Mouse (Mus musculus): ENCODE measurements around the gene Adra2b. TPM values are rescaled to one million over a fixed set of nuclear protein-coding genes. Genes with fewer than 3 reads are reported as not detected.
A peak's percentile ranks its signal among the peaks of the same experiment; 100 is the strongest.

The Adra2b gene
- under 1 TPM; 0.32 to 0.54 TPM for total RNA-seq (2021)
- long read RNA-seq, experiment 1, full-length matches to known transcripts = 1 of 1 reads
- long read RNA-seq, experiment 1, partial matches to known transcripts = 0 of 1 reads
- long read RNA-seq, experiment 1, other reads (novel, unspliced or antisense) = 0 of 1 reads
- long read RNA-seq, experiment 2 = 0 reads

DNA sequence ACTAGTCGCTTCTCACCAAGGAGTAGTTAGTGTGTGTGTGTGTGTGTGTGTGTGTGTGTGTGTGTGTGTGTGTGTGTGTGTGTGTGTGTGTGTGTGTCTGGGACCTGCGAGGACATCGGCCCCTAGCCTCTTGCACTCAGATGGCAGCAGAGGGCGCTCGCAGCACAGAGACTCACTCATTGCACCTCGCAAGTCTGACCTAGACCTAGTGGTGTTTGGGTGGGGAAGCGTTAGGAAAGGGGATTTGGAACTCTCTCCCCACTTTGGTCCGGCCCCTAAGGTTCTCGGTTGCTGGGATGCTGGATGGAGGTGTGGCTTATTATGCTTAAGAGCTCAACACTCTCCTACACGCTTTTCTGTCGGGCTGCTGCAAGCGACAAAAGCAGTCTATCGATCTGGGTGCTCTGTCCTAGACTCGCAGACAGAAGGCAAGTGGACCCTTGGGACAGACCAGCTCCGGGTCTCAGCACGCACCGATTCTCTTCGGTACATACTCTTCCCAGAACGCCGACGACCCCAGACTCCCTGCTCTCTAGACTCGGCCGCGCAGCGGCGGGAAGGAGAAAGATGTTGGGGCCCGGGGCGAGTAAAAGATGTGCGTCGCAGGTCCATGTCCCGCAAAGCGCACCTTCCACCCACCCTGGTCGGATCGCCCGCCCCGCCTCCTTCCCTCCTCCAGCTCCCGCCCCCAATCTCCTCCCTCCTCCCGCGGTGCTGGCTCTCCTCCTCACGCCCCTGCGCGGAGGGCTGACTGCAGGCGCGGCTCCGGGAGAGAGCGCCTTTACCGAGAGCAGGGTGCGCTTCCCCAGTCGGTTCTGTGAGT lies at the start of gene Adra2b:
TSS of gene Adra2b (plus strand) at position 750 of the 823 bp plus-strand sequence.
- Histone ChIP-seq H3K4me3 (peak within 1 kb of the TSS; percentile 31), H3K27ac (no peak within 1 kb of the TSS)
- intact Hi-C loops (cut with DNase I) = loop anchor here (1.0 to 2.0 kb wide), 2 partner anchors 68 to 196 kb away; no protein-coding TSS in a partner anchor
- DNase-seq (ENCODE audit: extremely low spot score in 1 of 2, low spot score in 2 of 2) = peak; percentile 83
- TF ChIP-seq CTCF (IDR thresholded peaks at IDR 0.05) = peak; percentile 58

GRCm38 (mm10) chr2:127313878-127314277 lies 49.1 kb upstream of the Adra2b start:
- Histone ChIP-seq H3K4me3 (no peak overlapping the region), H3K27ac (no peak overlapping the region)
- peak; percentile 12 for TF ChIP-seq CTCF (IDR thresholded peaks at IDR 0.05)
- intact Hi-C loops (cut with DNase I) = no loop called here
- DNase-seq (ENCODE audit: extremely low spot score in 1 of 2, low spot score in 2 of 2) = no peak

DNA sequence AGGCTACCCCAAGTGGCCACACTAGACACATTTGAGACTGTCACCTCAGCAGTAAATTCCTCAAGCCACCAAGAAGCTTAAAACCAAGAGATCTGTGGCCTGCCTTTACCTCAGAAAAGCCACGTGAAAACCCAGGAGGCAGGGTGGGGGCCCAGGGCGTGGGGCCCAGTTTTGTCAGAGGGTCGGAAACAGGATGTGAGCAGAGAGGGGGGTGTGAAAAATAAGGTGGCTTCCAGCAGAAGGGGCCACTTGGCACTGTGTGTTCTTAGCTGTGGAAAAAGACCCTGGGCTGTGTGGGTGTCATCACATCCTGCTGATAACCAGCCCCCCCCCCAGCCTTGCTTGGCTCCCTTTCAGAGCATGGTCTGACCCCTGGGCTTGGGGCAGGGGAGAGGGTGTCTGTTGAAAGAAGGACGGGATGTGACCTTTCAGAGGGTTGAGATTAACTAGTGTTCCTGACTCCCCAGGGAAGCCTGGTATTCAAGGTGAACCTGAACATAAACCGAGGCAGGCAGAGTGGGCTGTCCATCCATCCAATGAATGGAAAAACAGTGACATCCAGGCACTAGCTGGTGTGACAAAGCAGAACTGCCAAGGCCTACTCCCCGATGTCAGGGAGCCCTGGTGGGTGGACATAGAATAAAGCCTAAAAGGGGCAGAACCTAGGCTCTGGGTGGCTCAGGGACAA lies 48.4 kb upstream of the Adra2b start:
- H3K27ac ChIP-seq = no peak overlapping the region
- DNase-seq (ENCODE audit: extremely low spot score in 1 of 2, low spot score in 2 of 2) = no peak
- no peak for TF ChIP-seq CTCF (IDR thresholded peaks at IDR 0.05)
- no peak overlapping the region for H3K4me3 ChIP-seq
- intact Hi-C loops (cut with DNase I) = no loop called here

- Histone ChIP-seq H3K4me3 (no peak overlapping the region), H3K27ac (no peak overlapping the region)
- DNase-seq (ENCODE audit: extremely low spot score in 1 of 2, low spot score in 2 of 2) = no peak
- intact Hi-C loops (cut with DNase I) = no loop called here
- no peak for TF ChIP-seq CTCF (IDR thresholded peaks at IDR 0.05)
Observed at GRCm38 (mm10) chr2:127315155-127315470, 47.9 kb upstream of the Adra2b start.

- intact Hi-C loops (cut with DNase I) = no loop called here
- Histone ChIP-seq H3K4me3 (no peak overlapping the region), H3K27ac (no peak overlapping the region)
- no peak for TF ChIP-seq CTCF (IDR thresholded peaks at IDR 0.05)
- DNase-seq (ENCODE audit: extremely low spot score in 1 of 2, low spot score in 2 of 2) = no peak
Observed at GRCm38 (mm10) chr2:127316431-127316830, 46.6 kb upstream of the Adra2b start.

DNA sequence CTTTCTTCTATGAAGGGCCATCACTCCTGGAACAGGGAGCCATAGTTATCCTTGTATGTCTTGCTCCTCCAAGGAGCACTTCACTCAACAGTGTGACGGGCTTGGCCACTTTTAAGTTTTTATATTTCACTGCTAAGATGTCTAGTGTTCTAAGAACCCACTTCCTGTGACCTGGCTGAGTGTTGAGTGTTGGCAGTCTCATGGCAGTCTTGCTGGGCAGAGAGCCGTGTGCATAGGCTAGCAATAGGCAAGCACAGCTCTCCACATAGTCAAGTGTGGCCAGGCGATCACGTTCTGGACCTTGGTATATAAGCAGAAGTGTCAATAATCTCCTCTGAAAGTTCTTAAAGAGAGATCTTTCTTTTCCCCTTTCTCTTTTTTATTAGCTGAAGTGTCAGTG lies 44.9 kb upstream of the Adra2b start:
- no peak overlapping the region for H3K27ac ChIP-seq
- no peak for TF ChIP-seq CTCF (IDR thresholded peaks at IDR 0.05)
- no peak overlapping the region for H3K4me3 ChIP-seq
- intact Hi-C loops (cut with DNase I) = no loop called here
- DNase-seq (ENCODE audit: extremely low spot score in 1 of 2, low spot score in 2 of 2) = no peak

GRCm38 (mm10) chr2:127319071-127319470 lies 43.9 kb upstream of the Adra2b start:
- Histone ChIP-seq H3K4me3 (no peak overlapping the region), H3K27ac (no peak overlapping the region)
- DNase-seq (ENCODE audit: extremely low spot score in 1 of 2, low spot score in 2 of 2) = no peak
- no peak for TF ChIP-seq CTCF (IDR thresholded peaks at IDR 0.05)
- intact Hi-C loops (cut with DNase I) = no loop called here

- intact Hi-C loops (cut with DNase I) = no loop called here
- no peak for DNase-seq (ENCODE audit: extremely low spot score in 1 of 2, low spot score in 2 of 2)
- no peak overlapping the region for H3K4me3 ChIP-seq
- no peak overlapping the region for H3K27ac ChIP-seq
- no peak for TF ChIP-seq CTCF (IDR thresholded peaks at IDR 0.05)
Observed at GRCm38 (mm10) chr2:127322671-127323285, 40.2 kb upstream of the Adra2b start.

GRCm38 (mm10) chr2:127323667-127324066 lies 39.3 kb upstream of the Adra2b start:
- intact Hi-C loops (cut with DNase I) = no loop called here
- TF ChIP-seq CTCF (IDR thresholded peaks at IDR 0.05) = no peak
- no peak overlapping the region for H3K4me3 ChIP-seq
- no peak overlapping the region for H3K27ac ChIP-seq
- no peak for DNase-seq (ENCODE audit: extremely low spot score in 1 of 2, low spot score in 2 of 2)

GRCm38 (mm10) chr2:127324456-127324855 lies 38.6 kb upstream of the Adra2b start:
- DNase-seq (ENCODE audit: extremely low spot score in 1 of 2, low spot score in 2 of 2) = no peak
- intact Hi-C loops (cut with DNase I) = no loop called here
- no peak for TF ChIP-seq CTCF (IDR thresholded peaks at IDR 0.05)
- Histone ChIP-seq H3K4me3 (no peak overlapping the region), H3K27ac (no peak overlapping the region)

DNA sequence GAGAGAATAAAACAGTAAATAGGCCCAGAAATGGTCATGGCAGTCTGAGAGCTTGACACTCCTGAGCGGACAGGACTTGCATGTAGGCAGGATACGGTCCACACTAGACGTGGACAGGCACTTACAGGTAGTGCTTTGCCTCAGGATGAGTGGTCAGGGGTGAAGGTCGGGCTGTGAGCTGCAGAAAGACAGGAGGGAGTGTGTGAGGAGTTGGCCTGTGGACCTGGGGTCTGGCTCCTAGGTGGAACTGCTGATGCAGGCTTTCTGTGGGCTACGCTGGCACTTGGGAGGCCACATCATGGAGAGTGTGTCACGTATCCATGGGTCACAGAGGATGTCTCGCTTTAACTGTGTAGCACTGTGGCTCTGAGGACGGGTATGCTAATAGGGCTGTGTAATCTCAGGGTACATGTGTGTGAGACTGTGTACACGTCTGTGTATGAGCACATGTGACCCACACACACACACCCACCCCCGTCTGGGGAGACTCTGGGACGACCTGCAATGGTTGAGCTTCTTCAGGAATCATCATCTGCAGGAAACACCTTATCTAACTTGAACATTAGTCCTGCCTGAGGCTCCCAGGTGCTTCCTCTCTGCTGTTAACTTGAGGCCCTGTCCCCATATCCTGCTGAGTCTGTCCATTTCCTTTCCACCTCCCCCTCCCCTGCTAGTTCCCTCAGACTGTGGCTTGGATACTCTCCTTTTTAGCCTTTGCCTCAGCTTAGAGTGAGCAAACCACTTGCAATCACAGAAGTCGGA lies 34.7 kb upstream of the Adra2b start:
- no peak overlapping the region for H3K4me3 ChIP-seq
- no peak for TF ChIP-seq CTCF (IDR thresholded peaks at IDR 0.05)
- DNase-seq (ENCODE audit: extremely low spot score in 1 of 2, low spot score in 2 of 2) = no peak
- H3K27ac ChIP-seq = no peak overlapping the region
- intact Hi-C loops (cut with DNase I) = no loop called here

All from left cerebral cortex, adult 2 months (tissue).